Mouse (Mus musculus): Measurements from ENCODE around the gene Cops6. TPM values are rescaled to one million over a fixed set of nuclear protein-coding genes. Genes with fewer than 3 reads are reported as not detected.

Cops6 gene
- polyA plus RNA-seq, 1 experiment from 2014 or later: 154 TPM

- peaks cover 11% of the 10 kb centered on the region for H3K4me1 ChIP-seq (ENCODE audit: control insufficient read depth, low read depth, low read length)
- H3K27ac ChIP-seq (ENCODE audit: low read length): no peak overlapping the region
- 8% methylated on average over 4 of the region's 4 CpGs for WGBS (ENCODE audit: insufficient replicate concordance)
- H3K36me3 ChIP-seq (ENCODE audit: control insufficient read depth, insufficient read depth): peaks cover 5% of the 10 kb centered on the region; the same call in 1 of the 2 replicates
- no peaks in the 10 kb centered on the region for H3K27me3 ChIP-seq (ENCODE audit: control insufficient read depth, insufficient read depth, low read depth, low read length)
- no peaks in the 10 kb centered on the region for H3K9me3 ChIP-seq (replicated peaks; ENCODE audit: control insufficient read depth, low read length)
- H3K9ac ChIP-seq (ENCODE audit: low read depth, low read length): no peak overlapping the region
- ATAC-seq (ENCODE audit: low read depth): no peak
- H3K4me3 ChIP-seq (ENCODE audit: low read depth, low read length): no peak overlapping the region
- H3K4me2 ChIP-seq (ENCODE audit: low read depth, low read length): no peak overlapping the region
Observed at GRCm38 (mm10) chr5:138138585-138138984, 22.3 kb upstream of the Cops6 start.

DNA sequence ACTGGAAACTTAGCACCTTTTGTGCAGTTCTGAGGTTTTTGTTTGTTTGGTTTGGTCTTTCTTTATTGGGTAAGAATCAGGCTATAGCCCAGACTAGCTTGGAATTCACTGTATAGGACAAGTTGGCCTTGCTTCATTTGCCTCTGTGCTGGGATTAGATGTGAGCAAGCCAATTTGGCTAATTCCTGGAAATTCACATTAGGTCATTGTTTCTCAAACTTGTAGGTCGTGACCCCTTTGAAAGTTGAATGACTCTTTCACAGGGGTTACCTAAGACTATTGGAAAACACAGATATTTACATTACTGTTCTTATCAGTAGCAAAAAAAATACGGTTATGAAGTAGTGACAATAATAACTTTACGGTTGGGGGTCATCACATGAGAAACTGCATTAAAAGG is 6.5 kb upstream of the Cops6 start:
- H3K4me2 ChIP-seq (ENCODE audit: low read depth, low read length): peak overlapping the region; percentile 74
- peak overlapping the region; percentile 85; the same call in 1 of the 2 replicates for H3K9ac ChIP-seq (ENCODE audit: low read depth, low read length)
- peaks cover 10% of the 10 kb centered on the region for H3K4me1 ChIP-seq (ENCODE audit: control insufficient read depth, low read depth, low read length)
- no peak for ATAC-seq (ENCODE audit: low read depth)
- H3K9me3 ChIP-seq (replicated peaks; ENCODE audit: control insufficient read depth, low read length): no peaks in the 10 kb centered on the region
- H3K27ac ChIP-seq (ENCODE audit: low read length): no peak overlapping the region
- peak overlapping the region; percentile 83; the same call in 1 of the 2 replicates for H3K4me3 ChIP-seq (ENCODE audit: low read depth, low read length)
- no peaks in the 10 kb centered on the region for H3K27me3 ChIP-seq (ENCODE audit: control insufficient read depth, insufficient read depth, low read depth, low read length)
- 53% methylated on average over 3 of the region's 3 CpGs for WGBS (ENCODE audit: insufficient replicate concordance)
- peaks cover 8% of the 10 kb centered on the region for H3K36me3 ChIP-seq (ENCODE audit: control insufficient read depth, insufficient read depth)

DNA sequence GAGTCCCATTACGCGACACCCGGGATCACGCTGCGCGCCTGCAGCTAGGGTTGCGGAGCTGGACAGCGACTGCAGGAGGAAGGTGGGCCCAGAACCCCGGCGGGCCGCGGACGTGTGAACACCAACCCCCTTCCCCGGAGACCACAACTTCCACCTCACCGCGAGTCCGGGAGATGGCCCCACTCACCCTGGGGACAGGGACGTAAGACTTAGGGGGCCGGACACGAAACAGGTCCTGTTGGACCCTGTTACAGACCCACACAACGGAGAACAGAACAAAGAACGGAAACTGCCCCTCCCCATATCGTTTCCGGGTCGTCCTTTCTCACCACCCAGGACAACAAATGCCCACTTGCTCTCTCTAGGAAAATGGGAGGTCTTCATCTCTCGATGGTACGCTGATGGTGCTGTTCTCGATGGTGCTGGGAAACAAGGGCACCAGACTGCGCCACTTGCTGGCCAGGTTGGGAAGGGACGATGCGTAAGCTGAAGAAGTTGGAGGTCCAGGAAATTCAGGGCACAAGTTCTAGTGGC is 5.4 kb upstream of the Cops6 start, which contains the start of gene Zfp113:
Gene Zfp113 (minus strand): TSS at position 302 of the 534 bp plus-strand sequence.
- Histone ChIP-seq H3K4me2 (ENCODE audit: low read depth, low read length) (peak within 1 kb of the TSS; percentile 74), H3K9ac (ENCODE audit: low read depth, low read length) (peak within 1 kb of the TSS; percentile 85), H3K4me3 (ENCODE audit: low read depth, low read length) (peak within 1 kb of the TSS; percentile 83), H3K27me3 (ENCODE audit: control insufficient read depth, insufficient read depth, low read depth, low read length) (no peaks in the 10 kb centered on the region), H3K36me3 (ENCODE audit: control insufficient read depth, insufficient read depth) (peaks cover 5% of the 10 kb centered on the region), H3K4me1 (ENCODE audit: control insufficient read depth, low read depth, low read length) (peaks cover 14% of the 10 kb centered on the region), H3K9me3 (replicated peaks; ENCODE audit: control insufficient read depth, low read length) (no peaks in the 10 kb centered on the region), H3K27ac (ENCODE audit: low read length) (peak within 1 kb of the TSS; percentile 84)
- peak; percentile 94 for ATAC-seq (ENCODE audit: low read depth)
- under 1% methylated on average over 31 of the region's 31 CpGs for WGBS (ENCODE audit: insufficient replicate concordance)

DNA sequence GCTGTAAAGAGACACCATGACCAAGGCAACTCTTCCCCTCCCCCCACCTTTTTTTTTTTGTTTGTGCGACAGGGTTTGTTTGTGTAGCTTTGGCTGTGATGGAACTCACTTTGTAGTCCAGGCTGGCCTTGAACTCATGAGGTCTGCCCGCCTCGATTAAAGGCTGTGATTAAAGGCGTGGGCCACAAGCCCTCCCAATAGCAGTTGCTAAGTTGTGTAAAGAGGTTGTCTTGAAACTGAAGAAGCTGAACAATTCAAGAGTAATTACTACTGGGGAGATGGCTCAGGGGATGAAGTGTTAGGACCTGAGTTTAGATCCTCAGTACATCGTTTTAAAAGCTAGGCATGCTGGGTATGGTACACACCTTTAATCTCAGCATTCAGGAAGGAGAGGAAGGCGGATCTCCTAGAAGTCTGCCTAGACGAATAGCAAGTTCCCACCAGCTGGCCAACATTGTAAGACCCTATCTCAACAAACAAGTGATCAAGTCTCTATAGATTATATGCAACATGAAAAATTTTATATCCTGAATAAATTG is 578 bp upstream of the Cops6 start:
- H3K4me3 ChIP-seq (ENCODE audit: low read depth, low read length): peak overlapping the region; percentile 92
- H3K4me1 ChIP-seq (ENCODE audit: control insufficient read depth, low read depth, low read length): peaks cover 26% of the 10 kb centered on the region
- 50% methylated on average over 7 of the region's 7 CpGs for WGBS (ENCODE audit: insufficient replicate concordance)
- H3K9ac ChIP-seq (ENCODE audit: low read depth, low read length): peak overlapping the region; percentile 86
- no peaks in the 10 kb centered on the region for H3K27me3 ChIP-seq (ENCODE audit: control insufficient read depth, insufficient read depth, low read depth, low read length)
- peak overlapping the region; percentile 88 for H3K4me2 ChIP-seq (ENCODE audit: low read depth, low read length)
- H3K27ac ChIP-seq (ENCODE audit: low read length): peak overlapping the region; percentile 41; the same call in 1 of the 2 replicates
- ATAC-seq (ENCODE audit: low read depth): no peak
- H3K36me3 ChIP-seq (ENCODE audit: control insufficient read depth, insufficient read depth): peaks cover 26% of the 10 kb centered on the region
- H3K9me3 ChIP-seq (replicated peaks; ENCODE audit: control insufficient read depth, low read length): no peaks in the 10 kb centered on the region

GRCm38 (mm10) chr5:138163046-138163445 is 2.2 kb downstream of the Cops6 start:
- no peak for ATAC-seq (ENCODE audit: low read depth)
- H3K4me1 ChIP-seq (ENCODE audit: control insufficient read depth, low read depth, low read length): peaks cover 26% of the 10 kb centered on the region
- no peaks in the 10 kb centered on the region for H3K9me3 ChIP-seq (replicated peaks; ENCODE audit: control insufficient read depth, low read length)
- no peak overlapping the region for H3K4me3 ChIP-seq (ENCODE audit: low read depth, low read length)
- WGBS (ENCODE audit: insufficient replicate concordance): 48% methylated on average over 6 of the region's 6 CpGs
- H3K36me3 ChIP-seq (ENCODE audit: control insufficient read depth, insufficient read depth): peaks cover 54% of the 10 kb centered on the region
- H3K27ac ChIP-seq (ENCODE audit: low read length): no peak overlapping the region; the same call in 1 of the 2 replicates
- H3K27me3 ChIP-seq (ENCODE audit: control insufficient read depth, insufficient read depth, low read depth, low read length): no peaks in the 10 kb centered on the region
- H3K9ac ChIP-seq (ENCODE audit: low read depth, low read length): no peak overlapping the region
- H3K4me2 ChIP-seq (ENCODE audit: low read depth, low read length): no peak overlapping the region

GRCm38 (mm10) chr5:138163610-138164009 is 2.7 kb downstream of the Cops6 start:
- ATAC-seq (ENCODE audit: low read depth): no peak
- Histone ChIP-seq H3K36me3 (ENCODE audit: control insufficient read depth, insufficient read depth) (peaks cover 60% of the 10 kb centered on the region), H3K4me2 (ENCODE audit: low read depth, low read length) (no peak overlapping the region), H3K27me3 (ENCODE audit: control insufficient read depth, insufficient read depth, low read depth, low read length) (no peaks in the 10 kb centered on the region), H3K9ac (ENCODE audit: low read depth, low read length) (no peak overlapping the region), H3K4me1 (ENCODE audit: control insufficient read depth, low read depth, low read length) (peaks cover 26% of the 10 kb centered on the region), H3K9me3 (replicated peaks; ENCODE audit: control insufficient read depth, low read length) (no peaks in the 10 kb centered on the region), H3K4me3 (ENCODE audit: low read depth, low read length) (no peak overlapping the region), H3K27ac (ENCODE audit: low read length) (no peak overlapping the region)
- WGBS (ENCODE audit: insufficient replicate concordance): 71% methylated on average over 10 of the region's 10 CpGs

GRCm38 (mm10) chr5:138165594-138165993 is 4.7 kb downstream of the Cops6 start:
- ATAC-seq (ENCODE audit: low read depth): no peak

DNA sequence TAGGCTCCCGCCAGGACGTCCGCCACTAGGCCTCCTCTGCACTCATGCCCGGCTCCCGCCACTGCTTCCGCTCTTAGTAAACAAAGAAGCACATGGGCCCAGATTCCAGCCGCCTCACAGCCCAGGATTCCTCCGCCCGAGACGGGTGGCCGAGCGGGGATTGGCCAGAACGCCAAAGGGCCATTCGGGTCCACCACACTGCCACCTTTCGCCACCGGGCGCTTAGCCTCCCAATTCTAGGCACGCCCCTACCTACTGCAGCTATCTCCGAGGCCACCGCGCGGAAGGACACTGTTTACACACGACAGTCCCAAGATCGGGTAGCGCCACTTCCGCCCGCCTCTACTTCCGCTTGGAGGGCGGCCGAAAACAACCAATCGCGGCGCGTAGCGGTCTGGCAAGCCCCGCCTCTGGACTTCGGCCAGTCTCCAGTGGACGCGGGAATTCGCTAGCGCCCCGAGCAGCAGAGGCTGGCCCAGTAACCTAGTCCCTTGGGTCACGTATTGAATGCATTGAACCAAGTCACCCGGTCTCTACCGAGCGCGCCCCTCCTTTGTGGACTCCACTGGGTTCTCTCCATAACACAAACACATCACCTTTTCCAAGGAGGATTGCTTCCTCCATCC is 10.2 kb downstream of the Cops6 start:
- H3K9ac ChIP-seq (ENCODE audit: low read depth, low read length): peak overlapping the region; percentile 78
- H3K36me3 ChIP-seq (ENCODE audit: control insufficient read depth, insufficient read depth): peaks cover 47% of the 10 kb centered on the region
- H3K27me3 ChIP-seq (ENCODE audit: control insufficient read depth, insufficient read depth, low read depth, low read length): no peaks in the 10 kb centered on the region
- H3K4me3 ChIP-seq (ENCODE audit: low read depth, low read length): peak overlapping the region; percentile 81
- H3K4me2 ChIP-seq (ENCODE audit: low read depth, low read length): peak overlapping the region; percentile 84
- no peaks in the 10 kb centered on the region for H3K9me3 ChIP-seq (replicated peaks; ENCODE audit: control insufficient read depth, low read length)
- peaks cover 23% of the 10 kb centered on the region for H3K4me1 ChIP-seq (ENCODE audit: control insufficient read depth, low read depth, low read length)
- under 1% methylated on average over 47 of the region's 47 CpGs for WGBS (ENCODE audit: insufficient replicate concordance)
- H3K27ac ChIP-seq (ENCODE audit: low read length): peak overlapping the region; percentile 96
- ATAC-seq (ENCODE audit: low read depth): peak; percentile 86

More at GRCm38 (mm10) chr5:138165594-138165993, 4.7 kb downstream of the Cops6 start:
- no peak overlapping the region for H3K9ac ChIP-seq (ENCODE audit: low read depth, low read length)
- peaks cover 29% of the 10 kb centered on the region for H3K4me1 ChIP-seq (ENCODE audit: control insufficient read depth, low read depth, low read length)
- H3K9me3 ChIP-seq (replicated peaks; ENCODE audit: control insufficient read depth, low read length): no peaks in the 10 kb centered on the region
- no peak overlapping the region for H3K27ac ChIP-seq (ENCODE audit: low read length)
- peaks cover 71% of the 10 kb centered on the region for H3K36me3 ChIP-seq (ENCODE audit: control insufficient read depth, insufficient read depth)
- no peaks in the 10 kb centered on the region for H3K27me3 ChIP-seq (ENCODE audit: control insufficient read depth, insufficient read depth, low read depth, low read length)
- no peak overlapping the region for H3K4me3 ChIP-seq (ENCODE audit: low read depth, low read length)
- WGBS (ENCODE audit: insufficient replicate concordance): 90% methylated on average over 8 of the region's 8 CpGs
- H3K4me2 ChIP-seq (ENCODE audit: low read depth, low read length): no peak overlapping the region
